Mouse (Mus musculus) central nervous system, embryonic 18 days (tissue): ENCODE results near the gene Il19. TPM values are rescaled to one million over a fixed set of nuclear protein-coding genes. Genes with fewer than 3 reads are reported as not detected.

Source experiments
- polyA plus RNA-seq: library from polyadenylated mRNA; depleted of rRNA; stranded (reverse); fragments of >200 nt; gene quantifications from 2 replicates; pipeline ENCODE4 v1.2.3, GENCODE M21; 2012; rRNA removed

Gene Il19
- 0.05 and 0.16 TPM in 2 replicates for polyA plus RNA-seq

DNA sequence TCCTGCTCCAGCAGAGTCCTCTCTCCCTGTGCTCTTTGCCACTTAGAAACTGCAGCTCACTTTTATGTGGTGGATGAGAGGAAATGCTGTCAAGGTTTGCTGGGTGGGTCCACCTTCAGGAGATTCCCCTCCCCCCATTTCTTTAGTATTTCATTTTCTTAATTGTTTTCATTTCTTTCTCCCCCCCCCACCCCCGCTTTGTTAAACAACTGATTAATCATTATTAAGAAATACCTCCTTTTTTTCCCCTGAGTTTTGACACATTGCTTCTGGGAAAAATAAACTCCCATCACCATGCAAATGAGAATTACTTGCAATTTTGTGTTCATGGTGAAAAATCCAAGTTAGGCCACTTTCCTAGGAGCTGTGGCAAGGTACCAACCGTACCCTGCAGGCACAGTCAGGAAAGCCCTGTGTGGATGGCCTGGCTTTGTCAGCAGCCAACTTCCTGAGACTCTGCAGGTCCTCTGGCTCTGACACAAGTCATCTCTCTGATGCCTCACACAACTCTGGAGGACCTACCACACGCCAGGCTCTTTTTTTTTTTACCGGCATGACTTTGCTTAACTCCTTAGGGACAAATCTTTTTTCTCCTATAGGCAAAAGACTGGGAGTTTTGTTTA lies at the start of gene Il19:
TSS of gene Il19 (minus strand) at position 51 of the 623 bp plus-strand sequence.

GRCm38 (mm10) chr1:130911401-130912010 lies 28.4 kb downstream of the Il19 start, which contains the start of gene Il20:
Gene Il20 (minus strand): TSS chr1:130911451.

GRCm38 (mm10) chr1:130887354-130887753 lies 52.6 kb downstream of the Il19 start, which contains the start of gene Il24:
Gene Il24 (minus strand): TSS chr1:130887454.

Other genes with a start within 250 kb of the Il19 start
- gene Gm29427, start 224.3 kb downstream of the Il19 start, polyA plus RNA-seq: 0.03 TPM in 1 of 2 replicates, not detected in the other
- gene Yod1, start 222.8 kb downstream of the Il19 start, polyA plus RNA-seq: 3.5 and 3.7 TPM in 2 replicates
- gene Pfkfb2, start 210.9 kb downstream of the Il19 start, polyA plus RNA-seq: 41.0 and 42.1 TPM in 2 replicates
- gene AA986860, start 208.1 kb downstream of the Il19 start, polyA plus RNA-seq: 0.45 and 0.87 TPM in 2 replicates
- 0.06 TPM in 1 of 2 replicates, not detected in the other for gene Fcamr, start 139.2 kb downstream of the Il19 start, polyA plus RNA-seq
- 0.01 TPM in 1 of 2 replicates, not detected in the other for gene Pigr, start 113.4 kb downstream of the Il19 start, polyA plus RNA-seq
- 0.57 and 0.86 TPM in 2 replicates for gene Fcmr, start 74.4 kb downstream of the Il19 start, polyA plus RNA-seq
- not detected in 2 replicates for gene Il24, start 52.7 kb downstream of the Il19 start, polyA plus RNA-seq
- gene Il20, start 28.7 kb downstream of the Il19 start, polyA plus RNA-seq: not detected in 2 replicates
- gene Il10, start 79.7 kb upstream of the Il19 start, polyA plus RNA-seq: 0.04 and 0.21 TPM in 2 replicates
- gene Mapkapk2, start 157.7 kb upstream of the Il19 start, polyA plus RNA-seq: 30.0 and 30.4 TPM in 2 replicates
- gene Dyrk3, start 198.2 kb upstream of the Il19 start, polyA plus RNA-seq: 12.6 TPM in 2 replicates
- gene Eif2d, start 213.1 kb upstream of the Il19 start, polyA plus RNA-seq: 57.3 and 59.0 TPM in 2 replicates